Mouse (Mus musculus) hindbrain, embryonic 15.5 days (tissue): Measurements from ENCODE around the gene Igfbp7. TPM values are rescaled to one million over a fixed set of nuclear protein-coding genes. Genes with fewer than 3 reads are reported as not detected.
"Not testable (repeated sequence)": the region's sequence is repeated elsewhere in the genome, so short reads cannot be mapped to it uniquely, and the experiment has no call there.

Experiments used
- ATAC-seq: fragments of 200-750 bp; cut with Nextera tagmentation; 2 replicates; pipeline ENCODE4 v1.8.0; 2017; ENCODE audit warnings: low read depth, moderate number of reproducible peaks, moderate TSS enrichment; ENCODE audit not compliant: low FRiP score
- H3K27ac ChIP-seq: fragments of 300-500 bp; sonication (generic); replicated peaks from 2 replicates; pipeline ENCODE4 v1.5.1; 2015; ENCODE audit warnings: mild to moderate bottlenecking, inconsistent platforms
- H3K27me3 ChIP-seq: fragments of 300-500 bp; sonication (generic); 2 replicates; pipeline ENCODE4 v1.6.1; 2015; ENCODE audit warnings: control low read depth, inconsistent platforms
- H3K36me3 ChIP-seq: fragments of 300-500 bp; sonication (generic); 2 replicates; pipeline ENCODE4 v1.6.1; 2015; ENCODE audit warnings: control low read depth, inconsistent platforms
- H3K4me1 ChIP-seq: fragments of 300-500 bp; sonication (generic); replicated peaks from 2 replicates; pipeline ENCODE4 v1.6.1; 2015; ENCODE audit warnings: control low read depth, inconsistent platforms
- H3K4me2 ChIP-seq: fragments of 300-500 bp; sonication (generic); 2 replicates; pipeline ENCODE4 v1.6.1; 2015; ENCODE audit warnings: moderate library complexity, mild to moderate bottlenecking, inconsistent platforms
- H3K4me3 ChIP-seq: fragments of 300-500 bp; sonication (generic); 2 replicates; pipeline ENCODE4 v1.5.1; 2015; ENCODE audit warnings: mild to moderate bottlenecking, inconsistent platforms
- H3K9ac ChIP-seq: fragments of 300-500 bp; sonication (generic); 2 replicates; pipeline ENCODE4 v1.6.1; 2015; ENCODE audit warnings: inconsistent platforms
- H3K9me3 ChIP-seq: fragments of 300-500 bp; sonication (generic); 2 replicates; pipeline ENCODE4 v1.6.1; 2016; ENCODE audit warnings: control low read depth, inconsistent platforms
- WGBS: fragments of 180-500 bp; shearing (Covaris S2); methylation state at CpG from one replicate; pipeline ENCODE4 v1.1.7; 2015; 5-methylcytosine and 5-hydroxymethylcytosine counted together
- polyA plus RNA-seq: library from polyadenylated mRNA; unstranded; fragments of >200 nt; fragmentation: Nextera tagmentation; extraction: Ambion mirVana; gene quantifications from 2 replicates; pipeline ENCODE4 v1.2.1, GENCODE M21; 2015

Gene Igfbp7
- polyA plus RNA-seq, 1 experiment from 2014 or later, result 72.6 TPM

DNA sequence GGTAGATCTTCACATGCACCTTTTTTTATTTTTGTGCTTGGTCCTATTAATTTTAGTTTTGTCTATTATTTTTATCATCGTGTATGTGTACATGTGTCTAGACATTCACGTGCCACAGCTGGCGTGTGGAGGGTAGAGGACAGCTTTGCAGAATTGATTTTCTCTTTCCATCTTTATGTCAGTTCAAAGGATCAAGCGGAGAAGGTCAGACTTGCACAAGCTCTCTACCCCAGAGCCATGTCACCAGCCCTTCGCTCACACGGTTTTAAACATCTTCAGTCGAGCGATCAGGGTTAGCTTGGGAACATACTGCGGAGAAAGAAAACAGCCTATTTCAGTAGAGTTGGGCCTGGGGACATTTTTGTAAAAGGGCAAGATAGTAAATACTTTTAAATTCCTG lies 23.2 kb upstream of the Igfbp7 start:
- H3K27ac ChIP-seq, result no peak overlapping the region
- H3K4me1 ChIP-seq, result no peaks in the 10 kb centered on the region; the same call in 1 of the 2 replicates
- ATAC-seq, result no peak
- no peak overlapping the region for H3K4me3 ChIP-seq
- no peaks in the 10 kb centered on the region for H3K9me3 ChIP-seq
- WGBS, result 78% methylated on average over 9 of the region's 9 CpGs
- no peaks in the 10 kb centered on the region for H3K36me3 ChIP-seq
- no peaks in the 10 kb centered on the region for H3K27me3 ChIP-seq
- H3K4me2 ChIP-seq, result no peak overlapping the region
- H3K9ac ChIP-seq, result no peak overlapping the region

DNA sequence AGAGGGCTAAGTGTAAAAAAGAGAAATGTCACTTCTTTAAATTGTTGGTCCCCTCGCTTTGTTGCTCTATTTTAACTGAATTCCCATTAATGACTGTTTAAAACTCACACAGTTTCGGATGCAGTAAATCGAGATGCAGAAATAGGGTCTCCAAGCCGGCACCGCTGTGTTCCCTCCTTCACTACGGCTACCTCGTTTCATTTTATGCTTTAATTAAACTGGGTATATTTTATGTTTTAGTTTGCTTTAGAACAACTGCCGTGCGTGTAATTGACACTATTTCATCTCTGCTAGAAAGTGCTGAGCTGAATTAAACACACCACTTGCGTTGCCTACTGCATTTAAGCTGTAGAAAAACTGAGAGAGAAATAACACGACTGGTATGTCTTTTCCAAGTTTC lies 22.6 kb upstream of the Igfbp7 start:
- no peak for ATAC-seq
- Histone ChIP-seq H3K9me3 (no peaks in the 10 kb centered on the region), H3K9ac (no peak overlapping the region), H3K27ac (no peak overlapping the region), H3K27me3 (no peaks in the 10 kb centered on the region), H3K4me2 (no peak overlapping the region), H3K4me3 (no peak overlapping the region), H3K4me1 (no peaks in the 10 kb centered on the region; the same call in 1 of the 2 replicates), H3K36me3 (no peaks in the 10 kb centered on the region)
- 65% methylated on average over 11 of the region's 11 CpGs for WGBS

DNA sequence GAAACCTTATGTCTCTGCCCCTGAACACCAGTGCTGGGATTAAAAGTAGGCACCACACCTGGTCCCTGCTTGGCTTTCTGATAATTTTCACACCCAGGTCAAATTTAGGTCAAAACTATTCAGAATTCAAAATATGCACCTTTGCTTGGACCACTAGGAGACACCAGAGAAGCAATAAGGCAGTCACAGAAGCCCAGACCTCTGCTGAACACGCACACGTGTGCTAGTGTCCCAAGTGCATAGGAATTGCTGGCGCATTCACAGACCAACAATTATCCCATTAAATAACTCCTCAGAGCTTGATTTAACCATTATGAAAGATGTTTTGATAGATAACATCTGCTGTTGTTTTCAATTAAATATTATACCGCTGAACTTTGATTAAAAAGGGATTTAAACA lies 22.2 kb upstream of the Igfbp7 start:
- no peak for ATAC-seq
- Histone ChIP-seq H3K27me3 (no peaks in the 10 kb centered on the region), H3K27ac (no peak overlapping the region), H3K4me2 (no peak overlapping the region), H3K36me3 (no peaks in the 10 kb centered on the region), H3K4me3 (no peak overlapping the region), H3K9ac (no peak overlapping the region), H3K9me3 (no peaks in the 10 kb centered on the region), H3K4me1 (no peaks in the 10 kb centered on the region; the same call in 1 of the 2 replicates)
- WGBS, result 63% methylated on average over 4 of the region's 4 CpGs

DNA sequence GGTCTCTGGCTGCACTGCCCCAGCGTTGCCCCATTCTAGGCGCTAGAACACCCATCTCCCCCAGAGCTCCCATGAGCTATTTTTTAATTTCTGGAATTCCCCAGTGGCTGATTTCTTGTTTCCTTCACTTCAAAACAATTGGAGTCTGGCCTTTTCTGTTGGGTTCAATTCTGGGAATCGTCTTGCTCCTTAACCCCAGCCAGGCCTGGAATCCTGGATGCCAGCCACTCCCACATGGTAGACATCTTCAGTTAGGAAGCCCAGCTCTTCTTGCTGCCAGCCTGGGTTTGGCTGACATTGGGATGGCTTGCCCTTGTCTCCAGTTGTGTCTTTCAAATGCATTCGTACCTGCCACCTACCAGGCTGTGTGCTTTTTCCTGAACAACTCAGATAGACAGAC lies 20.7 kb upstream of the Igfbp7 start:
- ATAC-seq, result no peak
- H3K27ac ChIP-seq, result no peak overlapping the region
- no peak overlapping the region for H3K9ac ChIP-seq
- H3K4me1 ChIP-seq, result no peaks in the 10 kb centered on the region; the same call in 1 of the 2 replicates
- H3K4me3 ChIP-seq, result no peak overlapping the region
- H3K9me3 ChIP-seq, result no peaks in the 10 kb centered on the region
- 83% methylated on average over 4 of the region's 4 CpGs for WGBS
- H3K4me2 ChIP-seq, result no peak overlapping the region
- H3K36me3 ChIP-seq, result no peaks in the 10 kb centered on the region
- H3K27me3 ChIP-seq, result no peaks in the 10 kb centered on the region

DNA sequence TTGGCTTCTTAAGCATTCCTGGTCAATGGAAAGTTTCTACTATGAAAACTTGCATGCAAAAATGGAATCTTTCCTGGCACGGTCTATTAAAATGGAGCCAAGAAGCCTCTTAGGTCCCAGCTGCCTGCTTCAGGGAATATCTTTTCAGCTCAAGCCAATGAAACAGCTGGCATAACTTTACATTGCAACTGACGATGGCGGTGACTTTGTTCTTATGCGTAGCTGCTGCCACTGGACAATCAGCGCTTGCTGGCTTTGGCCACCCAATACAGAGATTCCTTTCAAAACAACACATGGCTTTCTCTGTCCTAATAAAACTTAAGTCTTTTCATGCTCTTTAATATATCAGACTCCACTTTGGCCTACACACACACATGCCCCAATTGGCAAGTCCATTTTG lies 20.1 kb upstream of the Igfbp7 start:
- WGBS, result 87% methylated on average over 5 of the region's 5 CpGs
- no peak for ATAC-seq
- Histone ChIP-seq H3K9ac (no peak overlapping the region), H3K4me2 (no peak overlapping the region), H3K4me1 (no peaks in the 10 kb centered on the region; the same call in 1 of the 2 replicates), H3K27ac (no peak overlapping the region), H3K4me3 (no peak overlapping the region), H3K9me3 (no peaks in the 10 kb centered on the region), H3K27me3 (no peaks in the 10 kb centered on the region), H3K36me3 (no peaks in the 10 kb centered on the region)

DNA sequence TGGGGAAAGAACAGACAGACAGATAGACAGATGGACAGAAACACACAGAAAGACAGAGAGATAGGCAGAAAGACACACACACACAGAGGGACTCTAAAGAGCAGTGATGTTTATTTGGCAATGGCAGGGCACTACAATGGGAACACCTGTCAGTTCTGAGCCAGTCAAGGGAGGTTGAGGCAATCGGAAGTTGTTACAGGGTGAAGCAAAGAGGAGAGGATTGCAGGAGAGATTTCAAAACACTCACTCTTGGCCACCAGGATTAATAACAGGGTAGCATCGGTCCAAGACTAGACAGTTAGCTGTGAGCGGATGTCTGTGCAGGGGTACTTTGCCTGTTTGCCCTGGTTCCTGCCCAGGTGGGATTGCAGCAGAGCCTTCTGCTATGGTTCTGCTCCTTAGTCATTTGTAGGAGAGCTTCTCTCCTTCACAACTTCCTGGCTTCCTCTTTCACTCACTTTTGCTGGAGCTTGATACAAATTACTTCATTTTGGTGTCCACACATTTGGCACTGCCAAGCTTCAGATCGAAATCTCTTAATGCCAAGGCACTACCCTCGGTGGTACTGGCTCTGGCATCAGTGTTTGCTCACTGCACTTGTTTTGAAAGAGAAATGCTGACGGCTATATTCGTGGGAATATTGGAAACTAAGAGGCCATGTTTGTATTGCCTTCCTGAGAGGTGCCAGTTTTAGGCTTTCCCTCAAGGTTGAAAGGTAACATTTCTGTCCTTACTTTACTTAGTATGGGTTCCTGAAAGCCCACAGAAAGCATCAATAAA lies 18.1 kb upstream of the Igfbp7 start:
- Histone ChIP-seq H3K4me1 (no peaks in the 10 kb centered on the region), H3K9me3 (no peaks in the 10 kb centered on the region), H3K36me3 (no peaks in the 10 kb centered on the region), H3K27ac (no peak overlapping the region), H3K4me2 (no peak overlapping the region), H3K27me3 (no peaks in the 10 kb centered on the region), H3K4me3 (no peak overlapping the region), H3K9ac (no peak overlapping the region)
- 79% methylated on average over 7 of the region's 7 CpGs for WGBS
- ATAC-seq, result no peak

DNA sequence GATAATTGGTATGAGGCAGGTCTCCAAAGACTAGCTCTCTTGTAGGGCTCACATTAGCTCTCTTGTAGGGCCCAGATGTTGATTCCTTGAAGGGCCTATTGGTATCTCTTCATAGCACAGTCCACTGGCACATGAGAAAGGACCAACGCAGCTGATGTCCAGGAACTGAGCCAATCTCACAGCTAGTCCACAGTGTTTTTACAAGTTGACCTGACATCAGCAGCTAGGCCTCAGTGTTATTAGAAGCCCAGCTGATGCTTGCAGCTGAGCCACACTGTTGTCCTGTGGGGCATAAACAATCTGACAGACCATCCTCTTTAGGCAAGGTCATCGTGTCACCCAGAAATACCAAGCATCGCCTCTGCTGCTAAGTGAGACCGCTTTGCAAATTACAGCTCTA lies 11.7 kb upstream of the Igfbp7 start:
- not testable (repeated sequence) for H3K4me3 ChIP-seq, H3K4me2 ChIP-seq, ATAC-seq, H3K27ac ChIP-seq, H3K36me3 ChIP-seq, H3K4me1 ChIP-seq, H3K9me3 ChIP-seq, H3K9ac ChIP-seq, H3K27me3 ChIP-seq
- WGBS, result 61% methylated on average over 4 of the region's 4 CpGs

DNA sequence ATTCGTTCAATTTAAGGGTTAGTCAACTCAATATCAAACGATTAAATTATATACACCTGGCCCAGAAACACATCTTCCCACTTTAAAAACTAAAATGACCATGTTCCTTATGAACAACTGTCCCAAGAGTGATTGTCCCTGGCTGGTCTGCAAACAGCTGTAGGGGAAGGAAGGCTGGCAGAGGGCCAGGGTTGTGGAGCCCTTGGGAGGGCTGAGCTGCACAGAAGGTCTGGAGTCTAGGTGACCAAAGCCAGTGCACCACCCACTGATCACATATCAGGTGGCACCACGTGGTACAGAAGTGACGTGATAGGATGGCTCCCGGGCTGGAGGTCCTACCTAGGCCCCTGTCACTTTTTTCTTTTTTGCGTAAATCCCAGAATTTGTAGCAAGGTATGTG lies 8.2 kb upstream of the Igfbp7 start:
- Histone ChIP-seq H3K4me1 (no peaks in the 10 kb centered on the region), H3K27me3 (no peaks in the 10 kb centered on the region), H3K27ac (no peak overlapping the region), H3K4me2 (no peak overlapping the region), H3K9me3 (no peaks in the 10 kb centered on the region), H3K9ac (no peak overlapping the region), H3K4me3 (no peak overlapping the region), H3K36me3 (no peaks in the 10 kb centered on the region)
- WGBS, result 89% methylated on average over 6 of the region's 6 CpGs
- no peak for ATAC-seq

DNA sequence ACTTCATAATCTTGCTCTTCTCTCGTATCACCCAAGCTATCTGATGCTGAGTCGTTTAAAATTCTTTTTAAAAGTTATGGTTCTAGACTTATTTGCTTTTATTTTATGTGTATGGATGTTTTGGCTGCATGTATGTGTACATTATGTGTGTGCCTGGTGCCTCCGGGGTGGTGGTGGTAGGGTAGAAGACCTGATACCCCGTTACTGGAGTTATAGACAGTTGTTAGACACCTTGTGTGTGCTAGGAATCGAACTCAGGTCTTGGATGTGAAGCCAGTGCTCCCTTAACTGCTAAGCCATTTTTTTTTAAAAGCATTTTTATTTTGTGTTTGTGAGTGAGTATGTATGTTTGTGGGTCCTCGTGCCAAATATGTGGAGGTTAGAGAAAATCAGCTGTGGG lies 689 bp upstream of the Igfbp7 start:
- no peaks in the 10 kb centered on the region for H3K9me3 ChIP-seq
- H3K36me3 ChIP-seq, result no peaks in the 10 kb centered on the region
- peaks cover 9% of the 10 kb centered on the region for H3K4me1 ChIP-seq
- H3K9ac ChIP-seq, result no peak overlapping the region
- WGBS, result 96% methylated on average over 6 of the region's 6 CpGs
- no peak overlapping the region for H3K27ac ChIP-seq
- no peak overlapping the region for H3K4me3 ChIP-seq
- H3K27me3 ChIP-seq, result peaks cover 6% of the 10 kb centered on the region
- H3K4me2 ChIP-seq, result no peak overlapping the region
- no peak for ATAC-seq

DNA sequence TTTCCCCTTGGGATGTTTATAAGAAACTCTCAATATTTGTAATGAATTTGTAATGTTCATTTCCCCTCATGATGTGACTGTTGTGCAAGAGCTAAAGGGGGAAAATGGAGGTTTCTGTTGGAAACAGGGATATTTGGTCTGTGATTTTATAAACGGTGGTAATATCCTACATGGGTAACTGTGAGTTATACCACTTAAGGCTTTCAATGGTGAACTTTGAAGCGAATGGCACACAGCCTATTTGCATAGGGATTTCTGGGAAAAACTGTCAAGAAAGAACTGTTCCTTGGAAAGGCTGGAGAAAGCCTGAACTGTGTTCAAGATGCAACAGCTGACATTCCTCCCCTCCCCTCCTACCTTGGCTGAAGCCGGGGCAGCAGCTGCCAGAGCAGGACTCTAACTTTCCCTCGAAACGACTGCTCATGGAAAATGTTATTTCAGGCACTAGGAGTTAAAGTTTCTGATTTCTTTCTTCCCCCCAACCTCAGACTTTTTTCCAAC lies 1.4 kb downstream of the Igfbp7 start:
- H3K4me3 ChIP-seq, result peak overlapping the region; percentile 61; the same call in 1 of the 2 replicates

DNA sequence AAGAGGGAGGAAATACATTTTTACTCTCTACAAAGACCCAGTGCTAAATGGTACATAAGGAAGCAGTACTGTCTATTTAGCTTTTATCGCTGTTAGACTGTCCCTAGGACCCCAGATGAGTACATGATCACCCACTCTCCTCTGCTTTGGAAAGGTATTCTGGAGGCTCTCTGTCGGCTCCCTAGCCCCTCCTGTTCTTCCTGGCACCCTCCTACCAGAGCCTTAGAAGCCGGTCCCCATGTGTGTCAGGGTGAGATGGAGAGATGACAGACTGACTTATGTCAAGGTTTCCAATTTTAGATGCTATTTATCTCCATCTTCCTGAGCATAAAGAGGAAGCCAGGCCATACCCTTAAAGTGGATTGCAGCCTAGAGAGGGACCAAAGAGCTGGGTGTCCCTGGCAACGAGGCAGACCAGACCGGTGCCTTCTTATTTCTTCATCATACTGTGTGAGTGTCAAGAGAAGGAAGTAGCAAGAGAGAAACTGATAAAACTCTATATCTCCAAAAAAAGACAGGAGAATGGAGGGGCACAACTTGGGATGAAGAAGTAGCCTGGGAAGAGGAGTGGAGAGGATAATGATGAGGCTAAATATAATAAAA lies 2.3 kb downstream of the Igfbp7 start:
- H3K27ac ChIP-seq, result no peak overlapping the region
- peaks cover 6% of the 10 kb centered on the region for H3K27me3 ChIP-seq
- 68% methylated on average over 5 of the region's 5 CpGs for WGBS
- H3K9ac ChIP-seq, result no peak overlapping the region
- no peak overlapping the region for H3K4me3 ChIP-seq
- no peaks in the 10 kb centered on the region for H3K36me3 ChIP-seq
- H3K9me3 ChIP-seq, result no peaks in the 10 kb centered on the region
- H3K4me1 ChIP-seq, result peaks cover 9% of the 10 kb centered on the region
- ATAC-seq, result no peak
- H3K4me2 ChIP-seq, result no peak overlapping the region

More for the DNA sequence above, 1.4 kb downstream of the Igfbp7 start:
- peaks cover 9% of the 10 kb centered on the region for H3K4me1 ChIP-seq
- no peak for ATAC-seq
- H3K9me3 ChIP-seq, result no peaks in the 10 kb centered on the region
- H3K9ac ChIP-seq, result no peak overlapping the region
- peaks cover 6% of the 10 kb centered on the region for H3K27me3 ChIP-seq
- no peak overlapping the region for H3K27ac ChIP-seq
- peak overlapping the region; percentile 99; the same call in 1 of the 2 replicates for H3K4me2 ChIP-seq
- 48% methylated on average over 5 of the region's 5 CpGs for WGBS
- H3K36me3 ChIP-seq, result no peaks in the 10 kb centered on the region

DNA sequence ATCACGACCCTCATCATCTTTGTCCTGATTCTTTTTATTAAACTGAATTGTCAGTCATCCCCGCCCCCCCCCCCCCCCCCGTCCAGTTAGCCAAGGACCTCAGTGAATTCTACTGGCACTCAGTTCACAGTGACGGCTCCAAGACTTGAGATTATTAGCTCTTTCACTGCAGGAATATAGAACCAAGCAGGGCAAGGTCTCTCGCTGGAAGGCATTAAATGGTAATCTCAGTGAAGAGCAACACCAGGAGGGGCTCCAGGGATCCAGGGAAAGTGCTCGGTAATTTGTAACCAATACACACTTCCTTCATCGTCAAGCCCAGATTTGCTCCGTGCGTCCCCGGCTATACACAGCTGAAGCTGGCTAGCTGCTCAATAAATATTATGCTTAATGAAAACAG lies 2.9 kb downstream of the Igfbp7 start:
- no peaks in the 10 kb centered on the region for H3K9me3 ChIP-seq
- no peak overlapping the region for H3K9ac ChIP-seq
- H3K36me3 ChIP-seq, result no peaks in the 10 kb centered on the region
- H3K4me2 ChIP-seq, result no peak overlapping the region
- H3K27ac ChIP-seq, result no peak overlapping the region
- ATAC-seq, result no peak
- no peak overlapping the region for H3K4me3 ChIP-seq
- peaks cover 6% of the 10 kb centered on the region for H3K27me3 ChIP-seq
- WGBS, result 66% methylated on average over 10 of the region's 10 CpGs
- peaks cover 9% of the 10 kb centered on the region for H3K4me1 ChIP-seq
